Mouse (Mus musculus) heart, embryonic 16.5 days (tissue): ENCODE measurements around the gene Glce. TPM values are rescaled to one million over a fixed set of nuclear protein-coding genes. Genes with fewer than 3 reads are reported as not detected.

ENCODE experiments used
- ATAC-seq: fragments of 200-750 bp; cut with Nextera tagmentation; replicated peaks from 2 replicates; pipeline ENCODE4 v1.8.0; 2017; ENCODE audit warnings: moderate number of reproducible peaks; ENCODE audit not compliant: insufficient read depth, low FRiP score; ENCODE audit errors: extremely low read depth
- H3K27ac ChIP-seq: fragments of 300-500 bp; sonication (generic); 2 replicates; pipeline ENCODE4 v1.5.1; 2014; ENCODE audit warnings: mild to moderate bottlenecking, low read length, control low read depth, moderate library complexity
- H3K27me3 ChIP-seq: fragments of 300-500 bp; sonication (generic); 2 replicates; pipeline ENCODE4 v1.6.1; 2014; ENCODE audit warnings: low read length, mixed read lengths; ENCODE audit not compliant: control insufficient read depth, insufficient read depth
- H3K36me3 ChIP-seq: fragments of 300-500 bp; sonication (generic); 2 replicates; pipeline ENCODE4 v1.6.1; 2014; ENCODE audit not compliant: control insufficient read depth, insufficient read depth
- H3K4me1 ChIP-seq: fragments of 300-500 bp; sonication (generic); 2 replicates; pipeline ENCODE4 v1.6.1; 2014; ENCODE audit warnings: low read length, mixed read lengths; ENCODE audit not compliant: control insufficient read depth, insufficient read depth
- H3K4me2 ChIP-seq: fragments of 300-500 bp; sonication (generic); 2 replicates; pipeline ENCODE4 v1.6.1; 2014; ENCODE audit warnings: low read depth, mild to moderate bottlenecking, control low read depth, low read length
- H3K4me3 ChIP-seq: fragments of 300-500 bp; sonication (generic); 2 replicates; pipeline ENCODE4 v1.5.1; 2014; ENCODE audit warnings: mild to moderate bottlenecking, control low read depth, low read length
- H3K9ac ChIP-seq: fragments of 300-500 bp; sonication (generic); 2 replicates; pipeline ENCODE4 v1.6.1; 2014; ENCODE audit warnings: low read length, control low read depth
- H3K9me3 ChIP-seq: fragments of 300-500 bp; sonication (generic); replicated peaks from 2 replicates; pipeline ENCODE4 v1.6.1; 2016; ENCODE audit warnings: low read length; ENCODE audit not compliant: control insufficient read depth
- WGBS: fragments of 180-500 bp; shearing (Covaris S2); extraction: QIAGEN DNeasy Blood & Tissue Kit; methylation state at CpG from one replicate; pipeline ENCODE4 v1.1.7; 2014; 5-methylcytosine and 5-hydroxymethylcytosine counted together
- polyA plus RNA-seq: library from polyadenylated mRNA; unstranded; fragments of >200 nt; fragmentation: Nextera tagmentation; extraction: Ambion mirVana; gene quantifications from 2 replicates; pipeline ENCODE4 v1.2.1, GENCODE M21; 2015

Glce gene
- polyA plus RNA-seq, 1 experiment from 2014 or later, result 8.7 TPM

DNA sequence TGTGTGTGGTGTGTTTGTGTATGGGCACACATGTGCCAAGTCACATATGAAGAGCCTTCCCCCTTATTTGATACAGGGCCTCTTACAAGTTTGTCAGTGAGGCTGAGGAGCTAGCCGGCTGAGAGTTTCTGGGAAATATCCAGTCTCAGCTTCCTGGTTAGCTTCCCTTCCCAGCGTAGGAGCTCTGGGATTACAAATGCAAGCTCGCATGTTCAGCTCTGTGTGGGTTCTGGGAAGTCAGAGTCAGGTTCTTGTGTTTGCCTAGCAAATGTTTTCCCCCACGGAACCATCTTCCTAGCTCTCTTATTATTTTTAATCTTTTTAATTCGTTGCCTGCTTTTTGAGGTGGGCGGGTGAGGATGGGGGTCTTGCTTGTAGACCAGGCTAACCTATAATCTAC, 32.9 kb upstream of the Glce start:
- WGBS, result 75% methylated on average over 6 of the region's 6 CpGs
- H3K27me3 ChIP-seq, result no peaks in the 10 kb centered on the region

DNA sequence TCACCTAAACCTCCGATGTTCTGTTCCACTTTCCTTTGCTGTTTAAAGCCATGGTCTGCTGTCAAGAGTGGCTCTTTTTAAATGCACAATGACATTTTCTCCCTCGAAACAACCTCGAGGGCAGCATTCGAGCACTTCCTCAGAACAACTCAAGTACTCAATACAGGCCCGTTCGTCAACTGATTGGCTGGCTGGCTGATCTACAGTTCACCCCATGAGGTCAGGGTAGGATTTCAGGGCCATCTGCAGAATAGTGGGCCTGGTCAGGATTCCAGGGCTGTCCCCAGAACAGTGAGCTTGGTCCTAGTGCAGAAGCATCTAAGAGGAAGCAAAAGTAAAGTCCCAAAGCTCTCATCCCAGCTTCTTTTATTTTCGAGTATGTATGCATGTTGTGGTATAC, 32.5 kb upstream of the Glce start:
- Histone ChIP-seq H3K36me3 (no peaks in the 10 kb centered on the region), H3K4me3 (no peak overlapping the region), H3K9me3 (no peaks in the 10 kb centered on the region), H3K27me3 (no peaks in the 10 kb centered on the region), H3K27ac (no peak overlapping the region), H3K4me1 (no peaks in the 10 kb centered on the region), H3K4me2 (no peak overlapping the region), H3K9ac (no peak overlapping the region)
- no peak for ATAC-seq
- 78% methylated on average over 7 of the region's 7 CpGs for WGBS

More for the DNA sequence above, 32.9 kb upstream of the Glce start:
- Histone ChIP-seq H3K4me3 (no peak overlapping the region), H3K4me1 (no peaks in the 10 kb centered on the region), H3K4me2 (no peak overlapping the region), H3K9me3 (no peaks in the 10 kb centered on the region), H3K27ac (no peak overlapping the region), H3K9ac (no peak overlapping the region), H3K36me3 (no peaks in the 10 kb centered on the region)
- ATAC-seq, result no peak

DNA sequence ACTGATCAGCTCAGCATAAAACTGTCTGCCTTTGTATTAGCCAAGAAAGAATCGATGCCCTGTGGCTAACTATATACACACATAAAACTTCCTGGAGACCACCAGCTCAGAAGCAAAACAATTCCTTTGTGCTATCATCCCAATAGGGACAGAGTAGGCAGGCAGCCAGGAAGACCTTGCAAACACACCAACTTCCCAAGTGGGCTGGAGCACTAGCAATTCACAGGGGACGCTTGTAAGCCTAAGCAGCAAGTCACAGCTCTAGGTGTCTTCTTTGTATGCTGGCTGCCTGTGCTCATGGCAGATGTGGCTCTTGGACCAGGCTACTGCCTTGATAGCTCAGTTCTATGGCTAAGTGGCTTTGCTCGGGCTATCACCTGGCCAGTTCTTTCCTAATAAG, 32.1 kb upstream of the Glce start:
- WGBS, result 58% methylated on average over 3 of the region's 3 CpGs

DNA sequence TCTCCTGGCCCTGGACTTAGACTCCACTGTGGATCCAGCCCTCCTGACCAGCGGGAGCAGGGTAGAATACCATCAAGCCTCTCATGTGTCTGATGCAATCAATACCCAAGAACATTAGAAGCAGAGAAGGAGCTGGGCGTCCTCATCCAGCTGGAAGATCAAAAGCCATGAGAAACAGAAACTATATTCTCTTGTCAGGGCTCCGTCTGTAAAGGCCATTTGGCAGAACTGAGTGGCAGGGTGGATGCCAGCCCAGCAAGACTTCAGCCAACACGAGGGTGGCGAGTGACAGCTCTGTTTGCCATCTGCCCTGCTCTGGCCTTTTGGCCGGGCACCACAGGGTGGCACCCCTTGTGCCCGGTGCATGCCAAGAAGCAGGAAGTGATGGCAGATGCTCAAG, 30.8 kb upstream of the Glce start:
- Histone ChIP-seq H3K9ac (no peak overlapping the region), H3K9me3 (no peaks in the 10 kb centered on the region), H3K4me1 (no peaks in the 10 kb centered on the region), H3K27me3 (no peaks in the 10 kb centered on the region), H3K4me2 (no peak overlapping the region), H3K36me3 (no peaks in the 10 kb centered on the region), H3K27ac (no peak overlapping the region), H3K4me3 (no peak overlapping the region)
- ATAC-seq, result no peak
- 76% methylated on average over 7 of the region's 7 CpGs for WGBS

More for the DNA sequence above, 32.1 kb upstream of the Glce start:
- Histone ChIP-seq H3K4me1 (no peaks in the 10 kb centered on the region), H3K27ac (no peak overlapping the region), H3K9me3 (no peaks in the 10 kb centered on the region), H3K27me3 (no peaks in the 10 kb centered on the region), H3K4me3 (no peak overlapping the region), H3K4me2 (no peak overlapping the region), H3K36me3 (no peaks in the 10 kb centered on the region), H3K9ac (no peak overlapping the region)
- ATAC-seq, result no peak

DNA sequence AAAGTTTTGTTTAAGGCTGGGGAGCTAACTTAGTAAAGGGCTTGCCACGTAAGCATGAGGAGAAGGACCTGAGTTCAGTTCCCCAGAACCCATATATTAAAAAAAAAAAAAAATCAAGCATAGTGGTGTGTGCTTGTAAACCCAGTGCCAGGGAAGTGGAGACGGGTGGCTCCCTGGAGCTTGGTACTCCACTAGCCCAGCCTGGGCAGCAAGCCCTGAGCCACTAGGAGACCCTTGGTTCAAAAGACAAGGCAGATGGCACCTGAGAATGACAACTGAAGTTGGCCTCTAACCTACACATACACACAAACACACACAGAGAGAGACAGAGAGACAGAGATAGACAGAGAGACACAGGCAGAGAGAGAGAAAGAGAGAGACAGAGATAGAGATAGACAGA, 30.1 kb upstream of the Glce start:
- H3K9ac ChIP-seq, result no peak overlapping the region
- WGBS, result 90% methylated on average over 2 of the region's 2 CpGs
- H3K27ac ChIP-seq, result no peak overlapping the region
- H3K4me2 ChIP-seq, result no peak overlapping the region
- H3K9me3 ChIP-seq, result no peaks in the 10 kb centered on the region
- no peak overlapping the region for H3K4me3 ChIP-seq
- no peaks in the 10 kb centered on the region for H3K36me3 ChIP-seq
- H3K27me3 ChIP-seq, result no peaks in the 10 kb centered on the region
- H3K4me1 ChIP-seq, result no peaks in the 10 kb centered on the region
- no peak for ATAC-seq

DNA sequence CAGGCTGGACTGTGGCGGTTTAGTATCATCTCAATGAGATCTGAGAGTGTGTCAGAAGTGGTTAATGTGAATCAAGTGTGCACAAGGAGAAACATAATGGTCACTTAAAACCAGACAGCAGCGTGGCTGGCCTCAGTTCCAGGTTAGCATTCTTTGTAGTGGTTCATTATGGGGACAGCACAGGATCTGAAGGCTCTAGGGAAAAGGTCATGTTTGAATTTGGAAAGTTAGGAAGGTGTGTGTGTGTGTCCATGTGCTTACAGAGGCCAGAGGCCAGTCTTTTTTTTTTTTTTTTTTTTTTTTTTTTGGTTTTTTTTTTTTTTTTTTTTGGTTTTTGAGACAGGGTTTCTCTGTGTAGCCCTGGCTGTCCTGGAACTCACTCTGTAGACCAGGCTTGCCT, 22.7 kb upstream of the Glce start:
- Histone ChIP-seq H3K27ac (no peak overlapping the region), H3K27me3 (no peaks in the 10 kb centered on the region), H3K9ac (no peak overlapping the region), H3K4me1 (no peaks in the 10 kb centered on the region), H3K36me3 (no peaks in the 10 kb centered on the region), H3K4me3 (no peak overlapping the region), H3K9me3 (peaks cover 2% of the 10 kb centered on the region; the same call in 1 of the 2 replicates), H3K4me2 (no peak overlapping the region)
- WGBS, result 67% methylated on average over 2 of the region's 2 CpGs
- no peak for ATAC-seq

DNA sequence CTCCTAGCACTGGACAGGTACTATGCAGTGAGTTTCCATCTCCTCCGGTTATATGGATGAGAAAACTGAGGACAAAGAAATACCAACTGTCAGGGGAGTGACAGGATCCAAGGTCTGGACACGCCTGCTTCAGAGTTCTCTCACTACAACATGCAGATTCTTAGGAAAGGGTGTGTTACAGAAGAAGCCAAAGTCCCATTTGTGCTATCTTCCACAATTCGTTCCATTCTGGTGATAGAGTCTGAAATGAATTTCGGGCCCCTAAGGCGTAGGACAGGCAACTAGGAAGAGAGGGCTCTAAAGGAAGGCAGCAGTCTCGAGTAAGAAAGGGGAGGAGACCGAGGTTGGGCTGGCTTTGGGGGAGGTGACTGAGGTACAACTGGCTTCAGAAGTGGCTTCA, 21.0 kb upstream of the Glce start:
- Histone ChIP-seq H3K27me3 (no peaks in the 10 kb centered on the region), H3K36me3 (no peaks in the 10 kb centered on the region), H3K4me3 (no peak overlapping the region), H3K9me3 (peaks cover 2% of the 10 kb centered on the region; the same call in 1 of the 2 replicates), H3K27ac (no peak overlapping the region), H3K4me2 (no peak overlapping the region), H3K4me1 (no peaks in the 10 kb centered on the region), H3K9ac (no peak overlapping the region)
- 54% methylated on average over 7 of the region's 7 CpGs for whole genome bisulfite sequencing
- no peak for ATAC-seq

DNA sequence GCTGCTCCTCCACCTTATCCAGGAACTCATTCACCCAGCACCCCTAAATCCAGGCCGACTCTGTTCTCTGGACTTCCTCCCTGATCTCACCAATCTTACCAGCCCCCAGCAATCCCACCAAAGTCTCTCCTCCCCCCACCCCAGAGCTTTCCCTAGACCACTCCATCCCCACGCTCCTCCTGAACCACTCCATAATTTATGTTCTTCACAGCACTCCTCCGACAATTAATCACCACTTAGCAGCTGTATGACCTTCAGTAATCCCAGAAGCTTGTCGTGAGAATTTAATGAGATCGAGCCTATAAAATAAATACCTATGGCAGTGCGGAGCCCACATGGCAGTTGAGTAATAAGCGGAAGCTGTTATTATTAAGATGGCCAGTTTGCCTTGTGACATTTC, 16.6 kb upstream of the Glce start:
- no peak overlapping the region for H3K4me2 ChIP-seq
- no peaks in the 10 kb centered on the region for H3K27me3 ChIP-seq
- H3K9me3 ChIP-seq, result no peaks in the 10 kb centered on the region
- no peak overlapping the region for H3K27ac ChIP-seq
- H3K4me3 ChIP-seq, result no peak overlapping the region
- WGBS, result 72% methylated on average over 7 of the region's 7 CpGs
- no peaks in the 10 kb centered on the region for H3K4me1 ChIP-seq
- H3K36me3 ChIP-seq, result no peaks in the 10 kb centered on the region
- no peak for ATAC-seq
- H3K9ac ChIP-seq, result no peak overlapping the region

DNA sequence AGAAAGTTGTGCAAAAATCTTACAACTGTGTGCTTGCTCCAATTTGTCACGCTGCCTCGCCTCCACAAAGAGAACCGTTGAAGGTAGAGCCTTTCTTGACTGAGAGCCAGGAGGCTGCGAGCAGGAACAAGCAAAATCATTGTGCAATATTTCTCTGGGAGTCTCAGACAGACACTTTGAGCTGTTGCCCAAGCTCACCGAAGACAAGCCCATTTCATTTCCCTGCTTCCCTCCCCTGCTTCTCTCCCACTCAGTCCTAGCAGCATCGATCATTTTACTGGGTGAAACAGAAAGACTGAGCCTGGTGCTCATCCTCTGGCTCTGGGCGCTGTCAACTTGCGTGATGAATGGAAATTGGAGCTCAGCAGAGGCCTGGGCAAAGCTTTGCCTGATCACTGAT, 14.8 kb upstream of the Glce start:
- ATAC-seq, result no peak
- H3K4me3 ChIP-seq, result no peak overlapping the region
- no peaks in the 10 kb centered on the region for H3K9me3 ChIP-seq
- no peak overlapping the region for H3K27ac ChIP-seq
- no peak overlapping the region for H3K4me2 ChIP-seq
- H3K36me3 ChIP-seq, result no peaks in the 10 kb centered on the region
- no peaks in the 10 kb centered on the region; the same call in 1 of the 2 replicates for H3K27me3 ChIP-seq
- 55% methylated on average over 8 of the region's 8 CpGs for WGBS
- H3K4me1 ChIP-seq, result no peaks in the 10 kb centered on the region
- no peak overlapping the region for H3K9ac ChIP-seq
